Mouse (Mus musculus): Measurements from ENCODE around the gene Dcaf11.
A peak's percentile ranks its signal among the peaks of the same experiment; 100 is the strongest.

The Dcaf11 gene

GRCm38 (mm10) chr14:55559799-55560201, at the start of gene Dcaf11:
Gene Dcaf11, plus strand, starts transcription at chr14:55560006.
- DNase-seq (ENCODE audit: low spot score in 2 of 2): peak; percentile 82 to 90

- DNase-seq (ENCODE audit: low spot score in 2 of 2): no peak
These were observed 49.6 kb upstream of the Dcaf11 start, which contains the start of gene Cpne6 for GRCm38 (mm10) chr14:55510125-55510731. Gene Cpne6, plus strand, starts transcription at chr14:55510445.

GRCm38 (mm10) chr14:55511037-55511436, 48.8 kb upstream of the Dcaf11 start:
- DNase-seq (ENCODE audit: low spot score in 2 of 2): no peak

- DNase-seq (ENCODE audit: low spot score in 2 of 2): no peak
These were observed 45.9 kb upstream of the Dcaf11 start for GRCm38 (mm10) chr14:55513927-55514326.

DNA sequence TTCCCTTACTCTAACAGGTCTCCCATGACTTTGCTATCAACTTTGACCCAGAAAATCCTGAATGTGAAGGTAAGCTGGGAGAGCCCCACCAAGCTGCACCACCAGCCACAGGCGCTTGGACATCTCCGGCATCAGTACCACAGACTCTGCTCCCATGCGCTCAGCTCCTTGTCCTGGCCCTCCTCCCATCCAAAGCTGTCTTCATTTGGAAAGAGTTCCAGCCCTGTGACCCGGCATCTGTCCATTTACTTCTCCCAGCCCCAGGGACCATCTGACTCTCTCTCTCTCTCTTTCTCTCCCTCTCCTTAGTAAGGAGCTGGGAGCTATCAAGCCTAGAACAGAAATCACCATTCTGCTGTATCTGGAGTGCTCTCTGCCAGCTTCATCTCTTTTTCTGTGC, 44.0 kb upstream of the Dcaf11 start:
- DNase-seq (ENCODE audit: low spot score in 2 of 2): no peak

- DNase-seq (ENCODE audit: low spot score in 2 of 2): no peak
These were observed 40.9 kb upstream of the Dcaf11 start for GRCm38 (mm10) chr14:55518897-55519296.

- no peak for DNase-seq (ENCODE audit: low spot score in 2 of 2)
These were observed 40.2 kb upstream of the Dcaf11 start for GRCm38 (mm10) chr14:55519604-55520003.

DNA sequence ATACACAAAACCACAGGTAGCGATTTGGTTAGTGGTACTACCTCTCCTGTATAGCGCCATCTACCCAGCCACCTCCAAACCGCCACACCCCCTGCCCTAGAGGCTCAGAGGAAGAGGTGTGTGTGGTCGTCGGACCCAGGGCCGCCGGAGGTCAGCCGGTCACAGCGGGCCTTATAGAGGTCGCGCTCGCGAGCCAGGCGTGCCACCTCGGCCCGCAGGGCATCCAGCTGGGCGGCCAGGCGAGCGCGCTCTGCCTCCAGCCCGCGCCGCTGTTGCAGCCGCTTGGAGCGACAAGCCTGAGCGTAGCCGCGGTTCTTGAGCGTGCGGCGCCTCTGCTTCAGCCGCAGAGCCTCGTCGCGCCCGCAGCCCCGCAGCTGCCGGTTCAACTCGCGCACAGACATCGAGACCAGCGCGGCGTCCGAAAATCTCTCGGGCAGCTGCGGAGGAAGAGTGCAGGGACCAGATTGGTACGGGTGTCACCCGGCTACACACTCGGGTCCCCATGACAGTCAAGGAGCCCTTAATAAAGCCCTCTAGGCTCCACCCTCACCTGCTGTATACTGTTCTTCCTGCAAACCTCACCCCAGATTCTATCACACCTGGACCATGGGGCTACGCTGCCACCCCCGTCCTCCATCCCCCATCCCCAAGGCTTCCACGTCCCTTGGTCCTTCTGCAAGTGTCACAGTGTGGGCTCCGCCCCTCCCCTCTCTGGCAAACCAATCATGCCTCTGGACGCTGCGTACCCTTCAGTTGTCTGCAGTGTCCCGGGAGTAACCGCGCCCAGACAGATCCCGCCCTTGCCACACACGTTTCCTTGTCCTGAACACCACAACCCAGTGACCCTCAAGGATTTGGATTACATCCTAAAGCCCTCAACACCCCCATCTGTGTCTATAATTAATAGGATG, 39.1 kb upstream of the Dcaf11 start:
- DNase-seq (ENCODE audit: low spot score in 2 of 2): peak in 1 of 2 experiments; percentile 16

DNA sequence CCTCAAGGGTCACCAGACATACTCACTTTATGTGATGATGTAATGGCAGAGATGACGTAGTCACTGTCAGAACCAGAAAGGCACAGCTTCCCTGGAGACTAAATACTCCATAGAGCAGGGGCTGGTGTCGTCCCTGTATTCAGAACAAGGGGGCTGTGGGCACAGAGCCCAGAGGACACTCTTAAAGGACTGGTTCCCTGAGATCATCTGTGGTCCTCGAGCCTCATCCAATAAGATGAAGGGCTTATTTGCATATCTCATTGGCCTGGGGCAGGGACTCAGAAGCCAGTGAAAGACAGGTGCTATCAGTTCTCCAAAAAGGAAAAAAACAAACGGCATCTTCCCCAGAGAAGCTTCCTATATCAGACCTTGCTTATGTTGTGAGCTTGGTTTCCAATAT, 35.7 kb upstream of the Dcaf11 start:
- DNase-seq (ENCODE audit: low spot score in 2 of 2): no peak

DNA sequence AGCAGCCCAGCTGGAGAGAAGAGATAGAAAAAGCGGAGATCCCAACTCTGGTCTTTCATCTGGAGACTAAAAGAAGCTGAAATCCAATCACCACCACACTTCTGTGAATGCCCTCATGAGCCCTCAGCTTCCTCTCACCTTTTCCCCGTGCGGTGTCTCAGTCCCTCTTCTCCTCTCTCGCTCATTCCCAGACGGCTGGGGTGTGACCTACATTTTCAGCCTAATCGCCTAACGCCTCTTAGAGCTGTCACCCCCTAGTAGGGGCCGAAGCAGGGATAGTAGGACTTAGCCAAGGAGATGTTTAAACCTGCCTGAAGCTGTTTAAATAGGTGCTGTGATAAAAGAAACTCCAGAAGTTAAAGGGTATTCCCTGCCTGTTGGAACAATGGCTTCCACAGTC, 35.0 kb upstream of the Dcaf11 start, which contains the start of gene Nrl:
Nrl (minus strand) TSS at position 197 of the 400 bp plus-strand sequence.
- DNase-seq (ENCODE audit: low spot score in 2 of 2): no peak

- no peak for DNase-seq (ENCODE audit: low spot score in 2 of 2)
These were observed 33.1 kb upstream of the Dcaf11 start for GRCm38 (mm10) chr14:55526674-55527073.

DNA sequence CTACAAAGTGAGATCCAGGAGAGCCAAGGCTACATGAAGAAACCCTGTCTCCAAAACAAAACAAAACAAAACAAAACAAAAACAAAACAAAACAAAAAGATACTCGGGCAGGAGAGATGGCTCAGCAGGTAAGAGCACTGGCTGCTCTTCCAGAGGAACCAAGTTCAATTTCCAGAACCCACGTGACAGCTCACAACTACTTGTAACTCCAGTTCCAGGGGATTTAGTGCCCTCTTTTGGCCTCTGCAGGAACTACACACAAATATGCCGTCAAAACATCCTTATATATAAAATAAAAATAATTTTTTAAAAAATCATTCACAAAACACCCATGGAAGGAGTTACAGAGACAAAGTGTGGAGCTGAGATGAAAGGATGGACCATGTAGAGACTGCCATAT, 31.9 kb upstream of the Dcaf11 start:
- DNase-seq (ENCODE audit: low spot score in 2 of 2): no peak

- peak in 1 of 2 experiments; percentile 26 for DNase-seq (ENCODE audit: low spot score in 2 of 2)
These were observed 23.6 kb upstream of the Dcaf11 start for GRCm38 (mm10) chr14:55536116-55536745.

DNA sequence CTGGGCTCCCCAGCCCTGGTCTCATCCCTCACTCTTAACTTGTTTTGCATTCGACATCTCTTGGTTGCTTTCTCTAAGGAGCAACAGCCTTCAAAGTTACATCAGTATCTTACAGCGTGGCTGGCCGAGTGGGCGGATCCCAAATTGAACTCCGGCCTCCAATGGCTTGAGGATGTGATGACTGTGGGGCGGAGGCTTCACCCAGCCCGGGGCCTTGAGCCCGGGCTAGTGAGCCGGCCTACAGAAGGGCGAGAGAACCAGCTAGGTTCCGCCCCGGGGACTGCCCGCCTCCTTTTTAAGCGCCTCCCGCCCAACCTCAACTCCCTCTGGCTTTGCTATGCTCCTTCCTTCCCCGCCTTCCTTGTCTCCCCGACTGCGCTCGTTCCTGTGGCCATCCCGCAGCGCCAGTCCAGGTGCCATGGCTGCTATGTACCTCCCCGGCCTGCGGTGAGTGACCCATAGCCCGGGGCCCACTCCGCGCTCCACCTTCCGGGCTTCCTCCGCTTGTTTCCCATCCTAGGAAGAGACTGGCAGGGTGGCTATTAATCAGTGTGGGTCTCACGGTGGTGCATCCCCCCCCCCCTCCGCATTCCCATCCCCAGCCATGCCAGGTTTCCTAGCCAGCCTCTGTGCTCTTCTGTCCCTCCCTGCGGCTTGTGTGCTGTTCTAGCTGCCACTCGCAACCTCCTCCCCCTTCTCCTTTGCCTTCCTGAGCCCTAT, 19.6 kb upstream of the Dcaf11 start, which contains the start of gene Pck2:
Pck2 (plus strand) TSS at position 200 of the 720 bp plus-strand sequence.
- DNase-seq (ENCODE audit: low spot score in 2 of 2): peak; percentile 85 to 92

DNA sequence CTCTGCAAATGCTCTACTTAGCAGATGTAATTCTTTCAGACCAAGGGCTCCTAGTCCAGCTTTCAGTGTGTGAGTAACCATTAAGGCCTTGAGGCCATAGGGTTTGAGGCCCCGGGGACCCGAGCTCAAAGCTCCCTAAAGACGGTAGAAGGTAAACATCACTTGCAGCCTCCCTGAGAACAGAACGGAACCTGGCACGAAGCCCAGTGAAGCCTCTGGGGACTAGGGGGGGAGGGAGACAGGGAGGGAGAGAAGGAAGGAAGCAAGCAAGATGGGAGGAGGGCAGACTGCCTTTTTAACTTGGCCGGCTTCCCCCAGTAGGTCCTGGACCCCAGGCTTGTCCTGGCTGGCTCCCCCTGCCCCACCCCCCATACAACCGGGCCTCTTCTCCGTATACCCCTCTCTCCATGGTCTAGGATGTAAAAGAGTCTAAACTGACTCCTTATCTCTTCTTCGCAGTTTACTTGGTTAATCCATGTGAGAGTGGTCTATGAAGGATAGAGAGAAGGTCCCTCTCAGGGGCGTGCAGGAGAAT, 19.0 kb upstream of the Dcaf11 start:
- DNase-seq (ENCODE audit: low spot score in 2 of 2): peak; percentile 61 to 85

DNA sequence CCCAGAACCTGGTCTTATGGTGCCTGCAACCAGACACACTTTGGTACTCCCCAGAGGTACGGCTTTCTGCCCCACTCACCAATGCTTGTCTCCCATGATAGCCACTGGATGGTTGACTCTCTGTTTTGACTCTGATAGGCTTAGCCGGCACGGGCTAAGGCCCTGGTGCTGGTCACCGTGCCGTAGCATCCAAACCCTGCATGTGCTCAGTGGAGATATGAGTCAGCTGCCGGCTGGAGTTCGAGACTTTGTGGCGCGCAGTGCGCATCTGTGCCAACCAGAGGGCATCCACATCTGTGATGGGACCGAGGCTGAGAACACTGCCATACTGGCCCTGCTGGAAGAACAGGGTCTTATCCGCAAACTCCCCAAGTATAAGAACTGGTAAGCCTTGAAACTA, 17.5 kb upstream of the Dcaf11 start:
- no peak for DNase-seq (ENCODE audit: low spot score in 2 of 2)

GRCm38 (mm10) chr14:55544334-55544733, 15.5 kb upstream of the Dcaf11 start:
- DNase-seq (ENCODE audit: low spot score in 2 of 2): no peak

- DNase-seq (ENCODE audit: low spot score in 2 of 2): no peak
These were observed 9.6 kb upstream of the Dcaf11 start for GRCm38 (mm10) chr14:55550191-55550590.

GRCm38 (mm10) chr14:55551347-55551746, 8.5 kb upstream of the Dcaf11 start:
- DNase-seq (ENCODE audit: low spot score in 2 of 2): no peak

DNA sequence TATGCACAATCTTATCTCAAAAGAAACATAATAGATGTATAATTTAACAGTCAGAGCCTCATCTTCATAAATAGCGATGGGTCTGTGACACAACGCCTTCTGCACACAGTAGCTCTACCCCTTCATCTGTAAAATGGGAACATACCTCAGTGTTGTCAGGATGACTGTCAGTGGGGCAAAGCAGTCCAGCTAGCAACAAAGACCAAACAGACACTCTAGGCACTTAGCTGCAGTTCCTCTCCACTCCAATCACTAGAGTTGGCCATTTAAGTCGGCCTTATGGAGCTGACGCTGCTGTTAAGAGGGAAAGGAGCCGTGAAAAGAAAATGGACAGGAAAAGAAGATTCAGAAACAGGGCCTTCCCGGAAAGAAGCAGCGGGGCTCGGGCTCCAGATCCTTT, 8.0 kb upstream of the Dcaf11 start:
- no peak for DNase-seq (ENCODE audit: low spot score in 2 of 2)

DNA sequence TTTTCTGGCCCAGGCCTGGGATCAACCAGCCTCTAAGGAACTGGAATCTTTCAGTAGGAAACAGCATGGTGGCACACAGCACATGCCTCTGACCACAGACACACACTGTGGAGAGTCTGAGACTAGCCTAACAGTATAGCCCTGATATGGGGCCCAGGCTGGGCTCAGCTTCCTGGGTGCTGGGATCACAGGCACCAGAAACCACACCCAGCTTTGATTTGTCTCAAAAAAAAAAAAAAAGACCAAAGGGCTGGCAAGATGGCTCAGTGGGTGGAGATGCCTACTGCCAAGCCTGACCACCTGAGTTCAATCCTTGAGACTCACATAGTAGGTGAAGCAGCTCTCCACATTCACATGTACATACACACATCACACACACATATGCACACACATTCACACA, 5.2 kb upstream of the Dcaf11 start:
- DNase-seq (ENCODE audit: low spot score in 2 of 2): no peak
